Mouse (Mus musculus): ENCODE data around the gene Aldh3b2.

The Aldh3b2 gene

DNA sequence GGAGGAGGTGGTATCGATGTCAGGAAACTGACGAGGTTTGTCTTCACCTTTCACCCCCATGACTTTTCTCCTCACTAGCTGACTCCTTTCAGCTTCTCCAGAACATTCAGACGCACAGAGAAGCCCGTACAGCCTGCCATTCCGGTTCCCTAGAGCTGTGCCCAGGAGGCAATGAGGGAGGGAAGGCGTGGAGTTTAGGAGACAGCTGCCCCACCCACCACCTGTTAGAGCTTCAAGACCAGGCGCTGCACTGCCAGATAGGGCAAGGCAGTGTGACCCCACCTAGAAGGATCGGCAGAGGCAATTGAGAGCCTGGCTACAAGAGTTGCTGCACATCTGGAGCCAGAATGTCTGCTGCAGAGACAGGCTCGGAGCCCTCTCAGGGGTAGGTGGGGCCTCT lies at the start of gene Aldh3b2:
Aldh3b2 (plus strand) TSS at position 100 of the 400 bp plus-strand sequence.
- no peak for DNase-seq (ENCODE audit: low read depth)

GRCm38 (mm10) chr19:3922661-3923371 lies 49.3 kb upstream of the Aldh3b2 start:
- DNase-seq (ENCODE audit: low read depth): no peak

DNA sequence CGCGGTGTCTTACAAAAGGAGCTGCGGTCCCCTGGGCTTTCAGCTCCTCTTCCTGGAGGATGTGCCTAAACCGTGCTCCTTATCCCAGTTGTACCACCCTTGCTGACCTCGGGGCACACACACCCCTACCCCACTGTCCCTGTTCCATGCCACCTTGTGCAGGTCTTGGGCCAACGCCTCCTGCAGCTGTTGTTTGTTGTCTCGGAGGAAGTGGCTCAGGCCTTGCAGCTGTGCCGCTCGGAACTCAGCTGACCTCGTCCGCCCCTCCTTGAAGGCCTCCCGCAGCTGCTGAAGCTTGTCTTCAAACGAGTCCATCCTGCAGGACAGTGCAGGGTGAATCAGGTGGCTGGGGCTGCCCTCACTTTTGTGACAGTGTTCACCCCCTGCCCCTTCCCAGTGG lies 48.5 kb upstream of the Aldh3b2 start:
- DNase-seq (ENCODE audit: low read depth): peak; percentile 18

- DNase-seq (ENCODE audit: low read depth): no peak
Measured at GRCm38 (mm10) chr19:3924190-3924589, 47.9 kb upstream of the Aldh3b2 start.

- DNase-seq (ENCODE audit: low read depth): no peak
Measured at GRCm38 (mm10) chr19:3924868-3925267, 47.3 kb upstream of the Aldh3b2 start.

GRCm38 (mm10) chr19:3925859-3926258 lies 46.3 kb upstream of the Aldh3b2 start:
- no peak for DNase-seq (ENCODE audit: low read depth)

DNA sequence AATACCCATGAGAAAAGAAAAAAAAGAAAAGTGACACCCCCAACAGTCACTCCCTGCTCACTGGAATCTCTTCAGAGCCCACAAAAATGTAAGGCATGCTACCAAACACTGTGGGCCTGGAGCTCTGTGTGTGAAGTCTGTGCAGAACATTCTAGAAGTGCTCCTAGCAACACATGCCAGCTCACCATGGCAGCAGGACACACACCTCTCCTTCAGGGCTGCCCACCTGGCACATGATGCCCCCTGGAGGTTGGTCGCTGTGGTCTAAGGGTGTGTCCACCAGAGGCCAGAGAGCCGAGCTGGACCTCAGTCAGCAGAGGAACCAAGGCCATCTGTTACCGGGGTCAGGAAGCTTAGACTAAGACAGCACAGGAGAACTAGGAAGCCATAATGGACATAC lies 45.8 kb upstream of the Aldh3b2 start:
- peak; percentile 15 for DNase-seq (ENCODE audit: low read depth)

DNA sequence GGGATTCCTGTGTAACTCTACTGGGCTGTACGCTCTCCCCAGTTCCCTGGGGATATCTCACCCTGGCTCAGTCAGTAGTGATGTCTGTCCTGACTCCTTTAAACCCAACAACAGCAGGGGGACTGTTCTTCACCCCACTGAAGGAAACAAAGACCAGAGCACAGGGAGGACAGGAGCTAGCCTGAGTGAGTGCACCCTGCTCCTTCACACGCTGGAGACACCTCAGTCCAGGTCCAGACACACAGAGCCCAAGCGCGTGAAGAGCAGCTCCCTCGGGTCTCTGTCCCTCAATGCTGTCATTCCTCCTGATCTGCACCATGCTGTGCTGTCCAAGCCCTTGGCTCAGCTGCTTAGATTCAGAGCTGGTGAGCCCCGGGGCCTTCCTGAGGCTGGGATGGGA lies 45.4 kb upstream of the Aldh3b2 start:
- no peak for DNase-seq (ENCODE audit: low read depth)

GRCm38 (mm10) chr19:3927989-3928388 lies 44.1 kb upstream of the Aldh3b2 start:
- DNase-seq (ENCODE audit: low read depth): no peak

- DNase-seq (ENCODE audit: low read depth): no peak
Measured at GRCm38 (mm10) chr19:3928779-3929178, 43.3 kb upstream of the Aldh3b2 start.

DNA sequence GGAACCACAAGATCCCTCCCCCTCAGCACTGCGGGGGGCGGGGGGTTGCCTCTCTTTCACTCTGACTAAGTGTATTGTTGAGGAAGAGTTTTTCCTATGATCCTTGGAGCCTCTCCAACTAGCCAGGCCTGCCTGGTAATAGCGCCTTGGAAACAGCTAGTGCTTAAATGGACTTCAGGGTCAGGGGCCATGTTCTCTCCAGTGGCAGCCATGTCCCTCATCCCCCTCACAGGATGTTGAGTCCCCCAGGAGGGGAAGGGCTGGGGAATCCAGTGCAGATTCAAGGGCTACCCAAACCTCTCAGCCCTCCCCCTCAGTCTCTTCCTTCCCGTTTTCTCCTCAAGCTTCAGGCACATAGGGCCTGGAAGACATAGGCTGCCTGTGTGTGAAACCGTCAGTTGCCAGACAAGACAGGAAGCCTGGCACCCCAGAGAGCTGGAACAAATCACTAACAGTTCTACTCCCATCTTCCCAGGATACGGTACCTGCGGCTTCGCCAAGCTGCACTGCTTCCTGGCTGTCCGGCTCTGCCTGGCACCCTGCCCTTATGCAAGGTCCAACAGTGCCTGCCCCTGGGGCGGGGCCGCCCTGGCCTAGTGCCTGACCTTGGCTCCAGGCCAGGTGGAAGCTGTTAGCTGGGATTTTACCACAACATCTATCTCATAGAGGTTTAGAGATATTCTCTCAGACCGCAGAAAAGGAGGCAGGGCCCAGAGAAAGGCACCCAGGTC lies 42.8 kb upstream of the Aldh3b2 start, which contains the start of gene Aldh3b1:
Aldh3b1 (minus strand) TSS at position 598 of the 731 bp plus-strand sequence.
- DNase-seq (ENCODE audit: low read depth): peak; percentile 93

DNA sequence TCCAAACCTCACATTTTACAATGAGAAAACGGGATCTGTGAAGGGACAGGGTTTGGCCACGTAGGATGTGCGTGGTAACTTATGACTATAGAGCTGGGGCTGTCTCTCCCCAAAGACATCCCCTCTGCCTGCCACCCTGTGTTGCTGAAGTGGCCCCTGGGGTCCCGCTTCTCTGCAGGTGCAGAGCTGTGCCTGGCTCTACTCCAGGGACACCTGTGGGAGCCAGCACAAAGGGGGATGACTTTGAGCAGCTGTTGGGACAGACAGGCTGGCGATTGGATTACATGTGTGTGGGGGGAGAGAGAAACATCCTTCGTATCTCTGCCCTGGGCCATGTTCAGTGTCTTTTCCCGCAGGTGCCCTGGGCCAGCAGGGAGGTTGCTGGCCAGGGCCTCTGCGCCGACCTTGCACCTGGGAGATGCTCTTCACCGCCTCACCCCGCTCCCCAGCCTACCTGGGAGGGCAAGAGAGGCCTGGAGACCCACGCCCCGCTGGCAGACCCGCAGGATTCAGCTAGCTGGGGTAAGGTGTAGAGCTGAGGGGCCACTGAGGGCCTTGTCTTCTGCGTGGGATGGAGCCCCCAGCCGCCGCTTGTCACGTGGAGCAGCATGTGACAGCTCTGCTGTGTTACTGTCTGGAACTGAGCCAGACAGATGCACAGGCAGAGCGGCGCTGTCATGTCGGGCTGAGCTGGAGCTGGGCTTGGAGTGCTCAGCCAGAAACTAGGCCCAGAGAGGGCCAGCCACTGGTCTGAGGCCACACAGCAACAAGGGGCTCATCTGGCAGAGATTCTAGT lies 41.7 kb upstream of the Aldh3b2 start:
- DNase-seq (ENCODE audit: low read depth): no peak

- DNase-seq (ENCODE audit: low read depth): no peak
Measured at GRCm38 (mm10) chr19:3931716-3932115, 40.4 kb upstream of the Aldh3b2 start.

DNA sequence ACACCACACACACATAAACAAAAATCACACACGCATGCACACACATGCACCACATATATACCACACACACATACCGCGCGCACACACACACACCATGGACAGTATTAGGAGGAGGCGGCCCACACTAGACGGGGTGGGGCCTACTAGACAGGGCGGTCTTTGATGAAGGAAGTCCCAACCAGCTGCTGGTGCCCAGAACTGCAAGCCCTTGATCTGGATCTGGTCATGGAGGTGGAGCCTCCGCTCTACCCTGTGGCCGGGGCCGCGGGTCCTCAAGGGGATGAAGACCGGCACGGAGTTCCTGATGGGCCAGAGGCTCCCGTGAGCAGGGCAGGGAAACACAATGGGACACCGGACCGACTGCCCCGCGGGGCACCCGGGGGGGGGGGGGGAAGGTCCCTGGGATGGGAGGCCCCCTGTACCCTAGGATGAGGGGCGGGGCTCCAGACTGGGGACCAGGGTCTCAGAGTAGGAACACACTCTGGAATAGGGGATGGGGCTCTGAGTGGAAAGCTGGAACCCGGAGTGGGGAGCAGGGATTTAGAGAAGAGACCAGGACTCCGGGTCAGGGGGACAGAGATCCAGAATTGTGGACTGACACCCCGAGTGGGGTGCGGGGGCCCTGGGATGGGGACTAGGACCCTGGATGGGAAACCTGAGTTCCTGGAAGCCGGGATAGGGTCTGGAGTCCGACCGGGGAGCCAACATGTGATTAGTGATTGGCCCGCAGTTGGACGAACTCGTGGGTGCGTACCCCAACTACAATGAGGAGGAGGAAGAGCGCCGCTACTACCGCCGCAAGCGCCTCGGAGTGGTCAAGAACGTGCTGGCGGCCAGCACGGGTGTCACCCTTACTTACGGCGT lies 36.9 kb upstream of the Aldh3b2 start, which contains the start of gene Unc93b1:
Unc93b1 (plus strand) TSS at position 155 of the 864 bp plus-strand sequence.
- peak; percentile 34 for DNase-seq (ENCODE audit: low read depth)

DNA sequence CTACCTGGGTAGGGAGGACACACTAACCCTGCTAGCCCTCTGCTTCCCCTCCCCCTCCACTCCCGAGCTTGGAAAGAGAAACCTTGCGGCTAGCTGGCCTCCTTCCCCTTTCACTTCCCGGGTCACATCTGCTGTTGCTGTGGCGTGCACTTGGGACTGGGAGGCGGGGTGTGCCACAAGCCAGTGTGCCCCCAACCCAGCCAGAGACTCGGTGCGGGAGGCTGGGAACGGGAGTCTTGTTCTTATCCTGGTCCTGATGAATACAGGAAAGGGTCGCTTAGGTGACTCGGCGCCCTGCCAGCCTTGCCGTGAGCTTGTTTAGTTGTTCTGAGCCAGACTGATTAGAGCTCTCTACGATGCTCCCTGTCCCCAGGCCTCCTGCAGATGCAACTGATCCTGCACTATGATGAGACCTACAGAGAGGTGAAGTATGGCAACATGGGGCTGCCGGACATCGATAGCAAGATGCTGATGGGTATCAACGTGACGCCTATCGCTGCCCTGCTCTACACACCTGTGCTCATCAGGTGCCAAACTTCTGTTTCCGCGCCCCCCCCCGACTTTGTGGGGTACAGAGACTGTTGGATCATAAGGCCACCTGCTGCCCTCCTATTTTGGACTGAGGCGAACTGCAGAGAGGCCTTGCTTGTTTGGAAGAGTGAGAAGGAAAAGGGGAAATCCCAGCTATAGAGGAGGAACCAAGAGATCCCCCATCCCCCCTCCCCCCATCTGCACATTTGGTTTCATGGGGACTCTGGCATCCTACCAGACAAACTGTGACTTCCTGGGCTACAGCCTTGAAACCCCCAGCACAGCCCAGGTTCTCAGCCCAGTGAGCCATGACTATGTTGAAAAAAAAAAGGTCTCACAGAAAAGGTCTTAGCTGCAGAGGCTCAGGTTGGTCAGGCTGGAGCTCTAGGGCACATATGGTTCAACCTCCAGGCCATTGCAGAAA lies 36.0 kb upstream of the Aldh3b2 start:
- no peak for DNase-seq (ENCODE audit: low read depth)

- no peak for DNase-seq (ENCODE audit: low read depth)
Measured at GRCm38 (mm10) chr19:3942315-3942714, 29.8 kb upstream of the Aldh3b2 start.

GRCm38 (mm10) chr19:3942986-3943735 lies 29.0 kb upstream of the Aldh3b2 start:
- DNase-seq (ENCODE audit: low read depth): no peak

- peak; percentile 55 for DNase-seq (ENCODE audit: low read depth)
Measured at GRCm38 (mm10) chr19:3945872-3946564, 26.1 kb upstream of the Aldh3b2 start.

DNA sequence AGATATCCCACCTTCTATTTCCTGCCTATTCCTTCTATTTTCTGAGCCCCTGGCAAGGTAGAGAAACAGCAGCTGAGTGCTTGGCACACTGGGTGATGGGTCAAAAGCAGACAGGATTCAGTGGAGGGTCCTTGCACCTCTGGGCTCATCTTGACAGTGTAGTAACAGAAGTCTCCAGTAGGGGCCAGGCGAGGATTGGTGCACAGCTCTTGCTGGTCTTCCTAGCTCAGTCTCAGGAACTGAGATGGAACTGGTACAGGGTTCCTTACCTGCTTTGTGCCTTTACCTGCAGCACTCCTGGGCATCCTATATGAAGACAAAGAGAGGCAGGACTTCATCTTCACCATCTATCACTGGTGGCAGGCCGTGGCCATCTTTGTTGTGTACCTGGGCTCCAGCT lies 25.4 kb upstream of the Aldh3b2 start:
- DNase-seq (ENCODE audit: low read depth): peak; percentile 63

All from 416B (cell line).